Mouse (Mus musculus) myocyte (in vitro differentiated cells): ENCODE results near the gene Optc. TPM values are rescaled to one million over a fixed set of nuclear protein-coding genes. Genes with fewer than 3 reads are reported as not detected.
A peak's percentile ranks its signal among the peaks of the same experiment; 100 is the strongest.

ENCODE experiments used
- H3K27me3 ChIP-seq: one replicate; pipeline ENCODE4 v1.6.1; 2011; ENCODE audit not compliant: control insufficient read depth, insufficient read depth, insufficient read length
- H3K36me3 ChIP-seq: one replicate; pipeline ENCODE4 v1.6.1; 2011; ENCODE audit not compliant: control insufficient read depth, insufficient read depth
- H3K4me2 ChIP-seq: one replicate; pipeline ENCODE4 v1.6.1; 2011; ENCODE audit warnings: low read depth, control low read depth
- H3K4me3 ChIP-seq: one replicate; pipeline ENCODE4 v1.5.1; 2011; ENCODE audit warnings: mild to moderate bottlenecking, control low read depth, moderate library complexity
- H3K79me2 ChIP-seq: one replicate; pipeline ENCODE4 v1.6.1; 2011; ENCODE audit not compliant: control insufficient read depth, insufficient read depth
- H3ac ChIP-seq: one replicate; pipeline ENCODE4 v1.6.1; 2011; ENCODE audit not compliant: control insufficient read depth, insufficient read length
- CEBPB ChIP-seq: IDR thresholded peaks from 2 replicates; pipeline ENCODE4 v1.6.1; 2011; ENCODE audit warnings: mild to moderate bottlenecking, moderate library complexity; ENCODE audit not compliant: poor library complexity, insufficient read depth, severe bottlenecking
- E2F4 ChIP-seq: IDR thresholded peaks from one replicate; pipeline ENCODE4 v1.6.1; 2011; ENCODE audit warnings: mild to moderate bottlenecking, control low read depth, moderate library complexity; ENCODE audit not compliant: insufficient read depth
- MAX ChIP-seq: IDR thresholded peaks from one replicate; pipeline ENCODE4 v1.6.1; 2011; ENCODE audit warnings: low read depth, mild to moderate bottlenecking, control low read depth
- MYOD1 ChIP-seq, 3 experiments: IDR thresholded peaks; one replicate each; pipeline ENCODE4 v1.6.1; 2011; ENCODE audit warnings: control low read depth in 2 of 3, low read depth in 2 of 3, mild to moderate bottlenecking in 2 of 3, moderate library complexity in 1 of 3; ENCODE audit not compliant: insufficient read length in 2 of 3, control insufficient read depth in 1 of 3
- MYOG ChIP-seq, 3 experiments: IDR thresholded peaks; one replicate each; pipeline ENCODE4 v1.6.1; 2011; ENCODE audit warnings: control low read depth in 2 of 3, low read depth in 2 of 3, mild to moderate bottlenecking in 2 of 3; ENCODE audit not compliant: insufficient read length in 2 of 3, control insufficient read depth in 1 of 3, insufficient read depth in 1 of 3
- POLR2A ChIP-seq: IDR thresholded peaks from one replicate; pipeline ENCODE4 v1.6.1; 2011; ENCODE audit warnings: low read depth, mild to moderate bottlenecking, control low read depth, moderate library complexity; ENCODE audit not compliant: insufficient read length
- POLR2AphosphoS2 ChIP-seq: IDR thresholded peaks from one replicate; pipeline ENCODE4 v1.6.1; 2011; ENCODE audit warnings: low read depth, control low read depth; ENCODE audit not compliant: insufficient read length
- REST ChIP-seq: IDR thresholded peaks from one replicate; pipeline ENCODE4 v1.6.1; 2011; ENCODE audit warnings: mild to moderate bottlenecking, control low read depth, moderate library complexity; ENCODE audit not compliant: insufficient read depth, insufficient read length
- SRF ChIP-seq: IDR thresholded peaks from one replicate; pipeline ENCODE4 v1.6.1; 2011; ENCODE audit warnings: low read depth; ENCODE audit not compliant: control insufficient read depth, insufficient read length
- TCF12 ChIP-seq: IDR thresholded peaks from one replicate; pipeline ENCODE4 v1.6.1; 2011; ENCODE audit warnings: mild to moderate bottlenecking, control low read depth; ENCODE audit not compliant: poor library complexity, insufficient read depth, severe bottlenecking
- TCF3 ChIP-seq: IDR thresholded peaks from one replicate; pipeline ENCODE4 v1.6.1; 2011; ENCODE audit warnings: low read depth, control low read depth; ENCODE audit not compliant: insufficient read length
- USF1 ChIP-seq: IDR thresholded peaks from one replicate; pipeline ENCODE4 v1.6.1; 2011; ENCODE audit warnings: low read depth, mild to moderate bottlenecking, control low read depth, moderate library complexity
- polyA plus RNA-seq: library from polyadenylated mRNA; unstranded; fragments of >200 nt; fragmentation: generic; extraction: Trizol; gene quantifications from one replicate; pipeline ENCODE4 v1.2.1, GENCODE M21; 2012; ENCODE audit warnings: missing spikeins

The Optc gene
- polyA plus RNA-seq, 1 experiment: 0.49 TPM

DNA sequence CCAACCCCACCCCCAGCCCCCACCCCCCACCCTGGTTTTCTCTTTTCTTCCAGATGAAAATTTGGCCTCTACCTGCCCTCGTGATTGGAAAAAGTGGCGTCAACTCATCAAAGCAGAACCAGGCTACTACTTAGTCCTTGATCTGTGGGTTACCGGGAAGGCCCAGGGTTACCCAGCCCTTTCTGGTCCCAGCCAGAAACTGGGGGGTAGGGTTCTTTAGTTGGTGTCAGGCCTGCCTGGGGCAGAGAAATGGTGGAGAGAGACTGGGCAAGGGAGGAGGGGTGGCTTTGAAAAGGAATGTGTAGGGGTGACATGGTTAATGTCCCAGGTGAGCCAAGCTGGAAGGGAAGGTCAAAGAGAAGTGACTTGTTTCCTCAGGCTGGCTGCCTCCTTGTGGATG, 51.1 kb downstream of the Optc start:
- Histone ChIP-seq H3K27me3 (no peaks in the 10 kb centered on the region), H3ac (no peak overlapping the region), H3K4me2 (peak overlapping the region; percentile 26), H3K79me2 (no peaks in the 10 kb centered on the region), H3K36me3 (no peaks in the 10 kb centered on the region), H3K4me3 (no peak overlapping the region)
- no peak for TF ChIP-seq MYOG (IDR thresholded peaks at IDR 0.05; ENCODE audit: control insufficient read depth in 1 of 3, insufficient read depth in 1 of 3, insufficient read length in 2 of 3, low read depth in 2 of 3)
- TF ChIP-seq MYOD1 (IDR thresholded peaks at IDR 0.05; ENCODE audit: control insufficient read depth in 1 of 3, insufficient read length in 2 of 3, low read depth in 2 of 3): no peak
- no peak for TF ChIP-seq POLR2AphosphoS2
- no peak for TF ChIP-seq TCF3
- no peak for TF ChIP-seq SRF
- no peak for TF ChIP-seq E2F4
- no peak for TF ChIP-seq CEBPB
- no peak for TF ChIP-seq POLR2A
- TF ChIP-seq TCF12: no peak
- no peak for TF ChIP-seq REST
- no peak for TF ChIP-seq USF1
- TF ChIP-seq MAX: no peak

GRCm38 (mm10) chr1:133856133-133856541, 51.7 kb downstream of the Optc start:
- Histone ChIP-seq H3K36me3 (no peaks in the 10 kb centered on the region), H3K4me2 (peak overlapping the region; percentile 63), H3ac (no peak overlapping the region), H3K27me3 (no peaks in the 10 kb centered on the region), H3K79me2 (no peaks in the 10 kb centered on the region), H3K4me3 (no peak overlapping the region)
- TF ChIP-seq E2F4: no peak
- no peak for TF ChIP-seq TCF12
- TF ChIP-seq POLR2AphosphoS2: peak; percentile 51
- TF ChIP-seq POLR2A: peak; percentile 61
- peak in 1 of 3 experiments; percentile 55 for TF ChIP-seq MYOG (IDR thresholded peaks at IDR 0.05; ENCODE audit: control insufficient read depth in 1 of 3, insufficient read depth in 1 of 3, insufficient read length in 2 of 3, low read depth in 2 of 3)
- TF ChIP-seq MYOD1 (IDR thresholded peaks at IDR 0.05; ENCODE audit: control insufficient read depth in 1 of 3, insufficient read length in 2 of 3, low read depth in 2 of 3): peak in 2 of 3 experiments; percentile 21 to 70
- TF ChIP-seq SRF: peak; percentile 15
- TF ChIP-seq CEBPB: 0 out of 2 replicates have a peak, but pooled peaks have one; percentile 1

GRCm38 (mm10) chr1:133855274-133856017, 52.4 kb downstream of the Optc start:
- Histone ChIP-seq H3K4me2 (peak overlapping the region; percentile 63), H3K79me2 (no peaks in the 10 kb centered on the region), H3K27me3 (no peaks in the 10 kb centered on the region), H3ac (no peak overlapping the region), H3K4me3 (peak overlapping the region; percentile 4), H3K36me3 (no peaks in the 10 kb centered on the region)
- no peak for TF ChIP-seq POLR2A
- no peak for TF ChIP-seq TCF3
- TF ChIP-seq USF1: no peak
- no peak for TF ChIP-seq MAX
- no peak for TF ChIP-seq CEBPB
- TF ChIP-seq TCF12: no peak
- no peak for TF ChIP-seq E2F4
- no peak for TF ChIP-seq REST
- no peak for TF ChIP-seq MYOD1 (IDR thresholded peaks at IDR 0.05; ENCODE audit: control insufficient read depth in 1 of 3, insufficient read length in 2 of 3, low read depth in 2 of 3)
- TF ChIP-seq POLR2AphosphoS2: no peak
- no peak for TF ChIP-seq MYOG (IDR thresholded peaks at IDR 0.05; ENCODE audit: control insufficient read depth in 1 of 3, insufficient read depth in 1 of 3, insufficient read length in 2 of 3, low read depth in 2 of 3)
- no peak for TF ChIP-seq SRF

GRCm38 (mm10) chr1:133854421-133855273, 53.2 kb downstream of the Optc start:
- Histone ChIP-seq H3K36me3 (no peaks in the 10 kb centered on the region), H3K27me3 (no peaks in the 10 kb centered on the region), H3ac (no peak overlapping the region), H3K4me3 (peak overlapping the region; percentile 4), H3K4me2 (peak overlapping the region; percentile 63), H3K79me2 (no peaks in the 10 kb centered on the region)
- TF ChIP-seq REST (no peak), POLR2AphosphoS2 (no peak), CEBPB (no peak), E2F4 (no peak), SRF (no peak), POLR2A (no peak), TCF3 (no peak), TCF12 (no peak), MAX (no peak)

Other genes starting within 250 kb of the Optc start
- 3.2 TPM for gene Zbed6, start 247.1 kb downstream of the Optc start, polyA plus RNA-seq
- gene Gm38394, start 246.7 kb downstream of the Optc start, polyA plus RNA-seq: 2.6 TPM
- 0.05 TPM for gene Lax1, start 217.9 kb downstream of the Optc start, polyA plus RNA-seq
- gene Atp2b4, start 107.0 kb downstream of the Optc start, polyA plus RNA-seq: 28.1 TPM
- 2.3 TPM for gene Prelp, start 13.4 kb upstream of the Optc start, polyA plus RNA-seq
- 0.23 TPM for gene Fmod, start 129.3 kb upstream of the Optc start, polyA plus RNA-seq
- gene Btg2, start 171.1 kb upstream of the Optc start, polyA plus RNA-seq: 13.8 TPM
- gene Chit1, start 203.2 kb upstream of the Optc start, polyA plus RNA-seq: 0.08 TPM